Comparison of ENCODE assay signal across 14 mouse cellular contexts in the genomic region with DNA sequence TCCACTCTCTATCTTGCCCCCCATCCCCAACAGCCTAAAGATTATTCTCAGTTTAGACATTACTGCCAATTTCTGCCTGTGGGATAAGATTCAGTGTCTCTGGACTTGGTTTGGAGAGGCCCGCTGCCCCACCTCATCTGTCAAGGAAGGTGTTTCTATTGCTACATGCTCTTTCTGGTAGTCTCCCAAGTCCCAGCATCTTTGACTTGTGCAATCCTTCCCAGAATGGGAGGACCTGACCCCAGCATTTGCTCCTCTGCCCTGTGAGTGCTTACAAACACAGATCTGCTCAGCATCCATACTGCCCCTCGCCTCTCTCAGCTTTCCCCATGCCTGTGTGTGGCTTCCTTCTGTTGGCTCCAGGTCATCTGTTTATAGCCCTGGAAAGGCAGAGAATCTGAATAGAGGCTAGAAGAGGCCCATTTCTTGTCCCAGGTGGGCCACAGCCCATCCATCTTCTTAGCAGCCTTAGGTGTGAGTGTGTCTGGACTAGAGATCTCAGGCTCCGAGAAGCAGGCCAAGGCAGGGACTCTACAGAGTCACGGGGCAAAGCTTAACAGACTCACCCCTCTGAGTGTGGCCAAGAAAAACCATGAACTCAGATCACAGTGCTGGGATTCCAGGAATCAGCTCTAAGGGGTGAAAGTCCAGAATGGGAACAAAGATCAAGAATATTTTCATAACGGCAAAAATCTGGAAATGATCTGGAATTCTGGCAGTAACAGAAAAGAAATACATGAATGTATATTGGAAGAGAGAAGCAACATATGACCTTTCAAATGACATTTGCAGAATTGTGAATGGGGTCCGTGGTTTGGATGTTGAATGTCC. TPM values are rescaled to one million over a fixed set of nuclear protein-coding genes. Genes with fewer than 3 reads are reported as not detected.
A peak's percentile ranks its signal among the peaks of the same experiment; 100 is the strongest.
DNase-seq lines count a peak whose midpoint lies in the region; ATAC-seq and TF ChIP-seq lines count a peak whose summit lies in the region.
"Had no signal": no experiment of that assay in that cellular context is flagged by ENCODE, and none has a peak within 500 bp of the region (broad histone marks: within the 10 kb centered on the region; RNA-seq: fewer than 3 reads in every experiment).

No protein-coding gene starts in this region.

- no peak overlapping the region for H3K4me3 ChIP-seq in heart, postnatal 0 days (ENCODE audit: low read depth, low read length)
- no peak overlapping the region for H3K4me3 ChIP-seq in intestine, embryonic 16.5 days (ENCODE audit: low read length)
- no peak overlapping the region for H3K4me3 ChIP-seq in limb, embryonic 14.5 days (replicated peaks; ENCODE audit: low read length)
- H3K4me3 ChIP-seq in forebrain, embryonic 11.5 days (ENCODE audit: low read depth, low read length) = no peak overlapping the region
- H3K4me3 ChIP-seq: megakaryocyte, embryonic 14.5 days; myocyte had no signal

- no peak for TF ChIP-seq CTCF in heart, postnatal 0 days (IDR thresholded peaks at IDR 0.05; ENCODE audit: low read depth)

- no peak overlapping the region for H3K4me2 ChIP-seq in heart, postnatal 0 days (ENCODE audit: low read depth, low read length)
- H3K4me2 ChIP-seq in intestine, embryonic 16.5 days (ENCODE audit: low read depth, low read length) = no peak overlapping the region
- H3K4me2 ChIP-seq in limb, embryonic 14.5 days (replicated peaks; ENCODE audit: low read depth, low read length, severe bottlenecking) = no peak overlapping the region
- H3K4me2 ChIP-seq in forebrain, embryonic 11.5 days (ENCODE audit: low read depth, low read length, severe bottlenecking) = no peak overlapping the region

- H3K36me3 ChIP-seq in heart, postnatal 0 days (replicated peaks; ENCODE audit: control insufficient read depth, insufficient read depth, low read length) = no peaks in the 10 kb centered on the region
- H3K36me3 ChIP-seq in intestine, embryonic 16.5 days (ENCODE audit: control insufficient read depth, insufficient read depth, low read length) = no peaks in the 10 kb centered on the region
- no peaks in the 10 kb centered on the region for H3K36me3 ChIP-seq in limb, embryonic 14.5 days (ENCODE audit: control insufficient read depth, insufficient read depth, low read length)
- H3K36me3 ChIP-seq in forebrain, embryonic 11.5 days (ENCODE audit: control insufficient read depth, insufficient read depth, low read length) = no peaks in the 10 kb centered on the region

- WGBS in heart, postnatal 0 days = 59% methylated on average over 6 of the region's 6 CpGs
- WGBS in intestine, embryonic 16.5 days = 67% methylated on average over 6 of the region's 6 CpGs
- WGBS in limb, embryonic 14.5 days = 62% methylated on average over 6 of the region's 6 CpGs
- WGBS in forebrain, embryonic 11.5 days = 88% methylated on average over 6 of the region's 6 CpGs

- no peak for TF ChIP-seq POLR2A in limb, embryonic 14.5 days (IDR thresholded peaks at IDR 0.05; ENCODE audit: borderline replicate concordance, extremely low read depth, insufficient read depth, insufficient read length)

- no peak for ATAC-seq in heart, postnatal 0 days (ENCODE audit: insufficient read depth, low read depth)
- ATAC-seq in intestine, embryonic 16.5 days = no peak
- ATAC-seq in limb, embryonic 14.5 days (ENCODE audit: low FRiP score, low read depth) = no peak
- no peak for ATAC-seq in forebrain, embryonic 11.5 days (replicated peaks; ENCODE audit: low FRiP score)

- H3K9ac ChIP-seq in heart, postnatal 0 days (replicated peaks; ENCODE audit: low read depth, low read length) = no peak overlapping the region
- no peak overlapping the region for H3K9ac ChIP-seq in intestine, embryonic 16.5 days (ENCODE audit: low read depth, low read length)
- no peak overlapping the region for H3K9ac ChIP-seq in limb, embryonic 14.5 days (ENCODE audit: low read depth, low read length, severe bottlenecking)
- H3K9ac ChIP-seq in forebrain, embryonic 11.5 days (ENCODE audit: low read length) = no peak overlapping the region

- intact Hi-C loops in heart, postnatal 14 days (cut with DNase I) = no loop called here

- no peaks in the 10 kb centered on the region for H3K9me3 ChIP-seq in heart, postnatal 0 days (replicated peaks; ENCODE audit: control insufficient read depth, low read length)
- H3K9me3 ChIP-seq in intestine, embryonic 16.5 days (ENCODE audit: control insufficient read depth, low read length) = no peaks in the 10 kb centered on the region
- H3K9me3 ChIP-seq in limb, embryonic 14.5 days (ENCODE audit: control insufficient read depth, low read length) = no peaks in the 10 kb centered on the region
- no peaks in the 10 kb centered on the region for H3K9me3 ChIP-seq in forebrain, embryonic 11.5 days (ENCODE audit: control insufficient read depth, low read length)
- H3K9me3 ChIP-seq: megakaryocyte, embryonic 14.5 days had no signal

- no peak for TF ChIP-seq EP300 in heart, postnatal 0 days (IDR thresholded peaks at IDR 0.05; ENCODE audit: low read depth)

- peaks cover 34% of the 10 kb centered on the region for H3K4me1 ChIP-seq in heart, postnatal 0 days (ENCODE audit: control insufficient read depth, insufficient read depth)
- H3K4me1 ChIP-seq in intestine, embryonic 16.5 days (ENCODE audit: control insufficient read depth, insufficient read depth, low read length) = peaks cover 27% of the 10 kb centered on the region
- H3K4me1 ChIP-seq in limb, embryonic 14.5 days (ENCODE audit: control insufficient read depth, insufficient read depth, low read length) = peaks cover 31% of the 10 kb centered on the region
- H3K4me1 ChIP-seq in forebrain, embryonic 11.5 days (replicated peaks; ENCODE audit: control insufficient read depth, insufficient read depth, low read length) = no peaks in the 10 kb centered on the region

- peak overlapping the region; percentile 8; the same call in 1 of the 2 replicates for H3K27ac ChIP-seq in heart, postnatal 0 days (ENCODE audit: low read depth)
- H3K27ac ChIP-seq in intestine, embryonic 16.5 days (ENCODE audit: low read length) = peak overlapping the region; percentile 75
- peak overlapping the region; percentile 78; the same call in 1 of the 2 replicates for H3K27ac ChIP-seq in limb, embryonic 14.5 days (replicated peaks; ENCODE audit: low read depth, low read length)
- H3K27ac ChIP-seq in forebrain, embryonic 11.5 days (ENCODE audit: low read depth, low read length) = no peak overlapping the region

- H3K27me3 ChIP-seq in heart, postnatal 0 days (ENCODE audit: control insufficient read depth, insufficient read depth, low read length) = no peaks in the 10 kb centered on the region
- H3K27me3 ChIP-seq in intestine, embryonic 16.5 days (replicated peaks; ENCODE audit: control insufficient read depth, insufficient read depth, low read length) = no peaks in the 10 kb centered on the region
- no peaks in the 10 kb centered on the region for H3K27me3 ChIP-seq in limb, embryonic 14.5 days (ENCODE audit: control insufficient read depth, insufficient read depth, low read length)
- no peaks in the 10 kb centered on the region for H3K27me3 ChIP-seq in forebrain, embryonic 11.5 days (ENCODE audit: control insufficient read depth, insufficient read depth, low read length)
- H3K27me3 ChIP-seq: CH12.LX had no signal

- no peak for DNase-seq in heart, postnatal 0 days (ENCODE audit: low spot score)
- no peak for DNase-seq in heart, postnatal 14 days
- DNase-seq in adipocyte (ENCODE audit: low spot score) = peak; percentile 39
- peak; percentile 18 for DNase-seq in limb, embryonic 14.5 days (ENCODE audit: low spot score)
- DNase-seq in forebrain, embryonic 11.5 days (ENCODE audit: low spot score) = no peak
- no peak for DNase-seq in right cerebral cortex, adult 2 months (ENCODE audit: low spot score in 2 of 2)
- DNase-seq: cerebellum, adult 11-12 months; embryo, embryonic 11 days; retina, postnatal 1 day; thymus, postnatal 25 days had no signal

RNA-seq across cellular contexts. Expression of a gene that starts 36.0 kb away (rescaled TPM):
- total RNA-seq in heart, postnatal 0 days (2014; rRNA removed; ENCODE audit: low replicate concordance) = 10.3 and 11.4 TPM in 2 replicates
- 4.6 and 5.7 TPM in 2 replicates for polyA plus RNA-seq in heart, postnatal 0 days (2015; fragmentation: Nextera tagmentation; extraction: Ambion mirVana)
- total RNA-seq in heart, postnatal 14 days (2021) = 10 to 100 TPM; 11.9 to 15.4 TPM
- polyA plus RNA-seq in intestine, embryonic 16.5 days (2015; fragmentation: Nextera tagmentation; extraction: Ambion mirVana) = 11.3 and 13.7 TPM in 2 replicates
- polyA plus RNA-seq in limb, embryonic 14.5 days (2012; rRNA removed) = 12.3 and 16.1 TPM in 2 replicates
- 8.9 and 10.5 TPM in 2 replicates for polyA plus RNA-seq in limb, embryonic 14.5 days (2014; fragmentation: Nextera tagmentation; extraction: Ambion mirVana)
- 4.4 and 5.2 TPM in 2 replicates for polyA plus RNA-seq in forebrain, embryonic 11.5 days (2014; fragmentation: Nextera tagmentation; extraction: Ambion mirVana)

Comparison
In these comparisons a context has a peak if more than half of its experiments do, and no peak if none do; other contexts are left out.
1. DNase-seq: peak in adipocyte (single experiment) and limb, embryonic 14.5 days (single experiment); none in heart, postnatal 0 days (single experiment), heart, postnatal 14 days (0 of 2), forebrain, embryonic 11.5 days (single experiment) and right cerebral cortex, adult 2 months (0 of 2).